Mouse (Mus musculus) left cerebral cortex, postnatal 14 days (tissue): ENCODE data around the gene Fli1. TPM values are rescaled to one million over a fixed set of nuclear protein-coding genes. Genes with fewer than 3 reads are reported as not detected.

ENCODE experiments used
- DNase-seq, 2 experiments: peaks; one replicate each; pipeline ENCODE4 v3.0.0; 2021 to 2022; ENCODE audit warnings: low spot score in 2 of 2, mixed read lengths in 1 of 2
- intact Hi-C: fragments of 180-260 bp; cut with DNase I; formaldehyde crosslinking; loops from one replicate; pipeline ENCODE4 v1.15.1; 2025
- total RNA-seq, 2 experiments: library from RNA; stranded (reverse); gene quantifications; 2 replicates each; pipeline ENCODE4 v1.2.3; 2021

The Fli1 gene
- total RNA-seq, 2 experiments from 2014 or later = 7.6 to 7.8 TPM

- DNase-seq = no peak
- intact Hi-C loops = no loop called here
These were observed 151.6 kb downstream of the Fli1 start for GRCm38 (mm10) chr9:32391092-32391491.

- intact Hi-C loops = no loop called here
- DNase-seq = no peak
These were observed 154.5 kb downstream of the Fli1 start for GRCm38 (mm10) chr9:32388120-32388519.

- intact Hi-C loops = no loop called here
- DNase-seq = no peak
These were observed 157.8 kb downstream of the Fli1 start for GRCm38 (mm10) chr9:32384906-32385305.

GRCm38 (mm10) chr9:32376863-32377590 lies 165.6 kb downstream of the Fli1 start:
- no peak for DNase-seq
- intact Hi-C loops = no loop called here

GRCm38 (mm10) chr9:32376031-32376430 lies 166.6 kb downstream of the Fli1 start:
- intact Hi-C loops = no loop called here
- no peak for DNase-seq

- no peak for DNase-seq
- intact Hi-C loops = no loop called here
These were observed 169.0 kb downstream of the Fli1 start for GRCm38 (mm10) chr9:32373656-32374055.

Other genes starting within 250 kb of the Fli1 start
- 1 to 10 TPM in 1 of 2 experiments, under 1 TPM in 1; 0.99 to 1.1 TPM for gene Kcnj5, start 198.5 kb downstream of the Fli1 start, total RNA-seq
- gene Kcnj1, start 170.4 kb downstream of the Fli1 start, total RNA-seq = not detected
- gene Ets1, start 93.4 kb upstream of the Fli1 start, total RNA-seq = 10 to 100 TPM; 19.0 to 20.1 TPM